Mouse (Mus musculus) gastrocnemius, postnatal 14 days (tissue): ENCODE measurements around the gene Map4k4. TPM values are rescaled to one million over a fixed set of nuclear protein-coding genes. Genes with fewer than 3 reads are reported as not detected.

Source experiments
- DNase-seq: peaks from one replicate; pipeline ENCODE4 v3.0.0; 2021; ENCODE audit warnings: mixed read lengths
- intact Hi-C: fragments of 180-260 bp; cut with DNase I; formaldehyde crosslinking; loops from one replicate; pipeline ENCODE4 v1.15.1; 2025; ENCODE audit warnings: low total_unique reads
- total RNA-seq, 2 experiments: library from RNA; stranded (reverse); gene quantifications; 2 replicates each; pipeline ENCODE4 v1.2.3; 2021

Map4k4 gene
- total RNA-seq, 2 experiments from 2014 or later = 53.2 to 53.6 TPM

DNA sequence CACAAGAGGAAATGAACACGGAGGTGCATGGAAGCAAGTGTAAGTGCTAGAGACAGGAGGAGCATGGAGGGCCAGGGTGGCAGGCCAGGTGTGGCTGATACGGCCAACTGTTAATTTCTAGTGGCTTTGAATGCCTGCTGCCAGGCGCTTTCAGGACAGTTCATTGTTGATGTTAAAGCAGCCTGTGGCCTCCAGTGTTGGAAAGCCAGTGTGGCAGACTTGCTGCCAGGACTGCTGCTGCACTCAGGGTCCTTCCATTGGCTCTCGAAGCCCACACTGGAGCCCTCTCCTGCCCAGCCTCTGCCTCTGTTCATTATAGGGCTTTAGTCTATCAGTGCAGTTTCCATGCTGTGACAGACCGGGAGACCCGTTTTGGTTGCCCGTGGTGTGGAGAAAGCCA is 30.3 kb downstream of the Map4k4 start:
- intact Hi-C loops = loop anchor here (10.0 kb wide), 1 partner anchor 246 kb away; no protein-coding TSS in a partner anchor
- no peak for DNase-seq

DNA sequence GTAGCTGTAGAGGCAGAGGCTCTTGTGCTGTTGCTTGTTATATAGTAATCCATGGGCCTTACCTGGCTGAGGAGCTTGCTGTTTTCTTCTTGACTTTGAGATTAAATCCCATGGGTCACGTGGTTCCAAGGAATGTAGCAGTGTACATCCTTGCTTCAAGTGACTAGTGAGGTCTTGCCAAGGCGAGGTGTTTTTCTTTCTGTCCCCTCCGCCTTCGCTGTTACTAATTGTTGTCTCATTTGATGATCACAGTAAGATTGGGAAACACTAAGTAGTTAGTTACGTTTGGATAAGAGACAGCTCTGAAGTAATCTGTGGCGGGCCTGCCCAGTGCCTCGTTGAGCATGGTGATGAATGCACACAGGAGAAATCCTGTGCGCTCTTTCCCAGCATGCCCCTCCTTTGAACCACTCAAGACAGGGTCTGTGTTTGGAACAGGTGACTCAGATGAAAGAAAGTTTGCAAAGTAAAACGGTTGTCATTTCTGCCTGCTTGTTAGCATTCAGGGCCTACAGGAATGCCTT is 31.6 kb downstream of the Map4k4 start:
- intact Hi-C loops = loop anchor here (10.0 kb wide), 1 partner anchor 247 kb away; no protein-coding TSS in a partner anchor
- DNase-seq = no peak

DNA sequence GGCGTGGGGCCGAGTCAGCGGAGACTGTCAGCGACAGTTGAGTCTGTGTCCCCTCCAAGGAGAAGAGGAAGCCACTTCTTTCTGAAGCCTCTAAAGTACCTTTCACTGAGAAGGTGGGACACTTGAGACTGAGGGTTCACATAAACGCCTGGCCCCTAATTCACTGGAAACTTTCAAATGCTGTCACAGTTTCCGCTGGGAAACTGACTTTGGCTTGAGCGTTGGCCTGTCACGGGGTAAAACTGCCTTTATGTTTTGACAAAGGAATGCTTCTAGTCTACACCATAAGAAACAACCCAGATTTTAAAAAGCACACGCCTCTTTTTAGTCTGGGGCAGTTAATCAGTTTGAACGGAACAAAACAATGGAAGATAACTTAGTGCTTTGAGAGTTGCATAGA is 32.2 kb downstream of the Map4k4 start:
- no peak for DNase-seq
- intact Hi-C loops = loop anchor here (10.0 kb wide), 1 partner anchor 248 kb away; no protein-coding TSS in a partner anchor

DNA sequence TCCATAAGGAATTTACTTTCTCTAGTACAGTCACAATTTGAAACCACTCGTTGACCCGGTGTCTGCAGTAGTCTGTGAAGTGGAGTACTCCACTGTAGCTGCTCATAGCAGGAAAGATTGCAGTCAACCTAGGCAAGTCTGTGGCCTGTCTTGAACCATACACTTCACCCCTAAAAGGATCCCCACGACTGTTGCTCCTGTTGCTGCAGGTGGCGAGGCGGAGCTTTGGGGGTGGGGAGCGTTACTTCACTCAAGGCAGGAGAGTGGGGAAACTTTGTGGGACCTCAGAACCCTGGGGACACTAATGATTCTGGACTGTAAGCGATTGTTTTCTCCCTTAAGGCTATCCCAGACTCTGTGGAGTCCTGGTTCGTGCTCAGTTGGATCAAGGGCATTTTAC is 34.2 kb downstream of the Map4k4 start:
- DNase-seq = no peak
- intact Hi-C loops = loop anchor here (10.0 kb wide), 1 partner anchor 250 kb away; no protein-coding TSS in a partner anchor

DNA sequence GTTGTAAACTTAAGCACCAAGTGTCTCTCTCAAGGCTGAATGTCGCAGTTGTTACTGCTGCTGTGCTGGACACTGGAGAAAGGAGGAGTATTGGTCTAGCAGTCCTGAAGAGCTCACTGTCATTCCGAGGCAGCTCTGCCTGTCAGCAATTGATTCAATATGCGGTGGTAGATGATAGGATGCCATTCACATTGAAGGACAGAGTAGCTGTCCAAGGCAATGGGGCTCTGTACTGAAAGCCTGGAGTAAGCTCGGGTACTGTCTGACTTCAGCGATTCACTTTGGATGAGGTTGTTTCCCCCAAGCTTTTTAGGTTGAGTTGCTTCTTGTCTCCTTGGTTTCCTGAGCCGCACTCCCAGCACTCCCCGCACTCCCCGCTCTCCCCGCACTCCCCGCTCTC is 34.9 kb downstream of the Map4k4 start:
- no peak for DNase-seq
- intact Hi-C loops = loop anchor here (10.0 kb wide), 1 partner anchor 251 kb away; no protein-coding TSS in a partner anchor

DNA sequence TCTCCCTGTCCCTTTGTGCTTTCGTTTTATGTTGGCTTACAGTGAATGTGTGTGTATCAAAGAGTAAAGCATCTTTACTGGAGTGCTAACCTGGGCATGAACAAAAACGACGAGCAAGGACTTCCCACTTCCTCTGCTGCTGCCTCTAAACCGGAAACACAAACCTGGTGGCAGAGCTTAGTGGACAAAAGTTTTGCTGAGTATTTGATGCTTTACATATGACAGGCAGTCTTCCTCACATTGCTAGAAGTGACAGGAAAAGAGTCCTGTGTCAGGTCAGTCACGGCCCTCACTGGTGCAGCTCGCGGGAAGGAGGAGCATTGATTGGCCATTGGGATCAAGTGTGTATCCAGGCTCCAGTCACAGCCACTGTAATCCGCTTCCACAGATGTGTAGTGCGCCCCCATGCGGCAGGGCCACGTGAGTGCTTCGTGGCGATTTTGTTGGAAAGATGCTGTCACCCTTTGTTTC is 35.7 kb downstream of the Map4k4 start:
- intact Hi-C loops = loop anchor here (10.0 kb wide), 1 partner anchor 252 kb away; no protein-coding TSS in a partner anchor
- DNase-seq = peak; percentile 85

DNA sequence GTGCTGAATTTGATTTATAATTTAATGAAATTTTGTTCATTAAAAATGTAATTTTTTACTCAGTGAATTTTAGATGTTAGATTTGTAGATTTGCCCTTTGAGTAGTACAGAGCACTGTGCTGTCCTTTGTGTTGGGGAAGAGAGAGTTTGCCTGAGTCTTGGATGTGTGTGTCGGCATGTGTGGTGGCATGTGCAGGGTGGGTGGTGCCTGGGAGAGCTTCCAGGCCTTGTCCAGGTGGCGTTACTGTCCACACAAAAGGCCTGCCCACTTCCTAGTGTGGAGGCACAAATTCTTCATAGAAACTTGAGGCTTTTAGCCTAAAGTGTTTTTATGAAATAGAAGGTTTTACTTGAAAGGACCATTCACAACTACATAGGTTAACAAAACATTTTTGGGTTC is 36.2 kb downstream of the Map4k4 start:
- intact Hi-C loops = loop anchor here (10.0 kb wide), 1 partner anchor 252 kb away; no protein-coding TSS in a partner anchor
- DNase-seq = no peak

DNA sequence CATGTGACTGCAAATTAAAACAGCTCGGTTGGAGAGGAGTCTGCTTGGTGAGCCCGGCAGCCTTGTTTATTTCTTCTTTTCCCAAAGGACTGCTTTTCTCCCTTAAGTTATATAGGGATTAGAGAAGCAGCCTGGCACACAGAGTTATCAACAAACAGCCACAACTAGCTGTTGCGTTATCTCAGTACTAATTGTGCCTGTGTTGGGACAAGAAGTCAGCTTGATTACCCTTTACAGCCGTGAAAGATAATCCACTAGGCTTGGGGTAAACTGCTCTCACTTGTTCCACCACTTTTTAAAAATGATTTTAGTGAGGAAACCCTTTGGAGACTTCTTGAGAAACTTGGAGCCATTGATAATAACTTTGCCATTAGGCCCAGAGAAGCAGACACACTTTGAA is 36.9 kb downstream of the Map4k4 start:
- intact Hi-C loops = loop anchor here (10.0 kb wide), 1 partner anchor 253 kb away; no protein-coding TSS in a partner anchor
- DNase-seq = no peak

DNA sequence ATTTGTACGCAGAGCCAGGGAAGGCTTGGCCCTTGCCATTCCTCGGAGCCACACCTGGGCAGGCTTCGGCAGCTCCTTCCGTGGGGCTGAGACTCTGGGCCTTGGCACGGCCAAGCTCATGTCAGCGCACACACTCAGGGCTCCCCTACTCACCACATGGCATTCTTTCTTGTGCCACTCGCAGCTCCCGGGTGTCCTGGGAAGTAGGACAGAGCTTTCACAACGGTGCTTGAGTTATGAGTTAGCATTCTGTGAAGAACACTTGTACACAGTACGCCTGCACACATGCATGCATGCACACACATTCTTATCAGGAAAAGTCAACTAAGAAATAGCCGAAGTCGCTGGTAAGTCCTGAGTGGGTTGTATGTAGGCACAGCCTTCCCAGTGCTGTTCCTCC is 38.7 kb downstream of the Map4k4 start:
- intact Hi-C loops = loop anchor here (10.0 kb wide), 1 partner anchor 255 kb away; no protein-coding TSS in a partner anchor
- DNase-seq = no peak

DNA sequence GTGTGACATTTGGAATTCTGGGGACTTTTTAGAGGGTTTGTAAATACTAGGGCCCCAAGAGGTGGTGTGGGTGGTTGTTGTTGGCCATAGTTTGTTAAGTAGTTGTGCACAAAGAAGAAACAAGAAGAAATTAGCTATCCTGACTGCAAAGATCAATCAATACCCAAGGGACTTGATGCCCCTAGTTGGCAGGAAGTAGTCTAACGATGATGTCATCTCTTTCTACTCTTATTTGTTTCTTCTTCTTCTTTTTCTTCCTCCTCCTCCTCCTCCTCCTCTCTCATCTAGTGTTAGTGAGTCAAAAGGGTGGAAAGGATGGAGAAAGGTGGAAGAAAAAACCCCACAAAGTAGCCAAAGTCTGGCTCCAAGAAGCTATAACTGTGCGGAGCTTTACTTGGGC is 39.6 kb downstream of the Map4k4 start:
- intact Hi-C loops = no loop called here
- no peak for DNase-seq

DNA sequence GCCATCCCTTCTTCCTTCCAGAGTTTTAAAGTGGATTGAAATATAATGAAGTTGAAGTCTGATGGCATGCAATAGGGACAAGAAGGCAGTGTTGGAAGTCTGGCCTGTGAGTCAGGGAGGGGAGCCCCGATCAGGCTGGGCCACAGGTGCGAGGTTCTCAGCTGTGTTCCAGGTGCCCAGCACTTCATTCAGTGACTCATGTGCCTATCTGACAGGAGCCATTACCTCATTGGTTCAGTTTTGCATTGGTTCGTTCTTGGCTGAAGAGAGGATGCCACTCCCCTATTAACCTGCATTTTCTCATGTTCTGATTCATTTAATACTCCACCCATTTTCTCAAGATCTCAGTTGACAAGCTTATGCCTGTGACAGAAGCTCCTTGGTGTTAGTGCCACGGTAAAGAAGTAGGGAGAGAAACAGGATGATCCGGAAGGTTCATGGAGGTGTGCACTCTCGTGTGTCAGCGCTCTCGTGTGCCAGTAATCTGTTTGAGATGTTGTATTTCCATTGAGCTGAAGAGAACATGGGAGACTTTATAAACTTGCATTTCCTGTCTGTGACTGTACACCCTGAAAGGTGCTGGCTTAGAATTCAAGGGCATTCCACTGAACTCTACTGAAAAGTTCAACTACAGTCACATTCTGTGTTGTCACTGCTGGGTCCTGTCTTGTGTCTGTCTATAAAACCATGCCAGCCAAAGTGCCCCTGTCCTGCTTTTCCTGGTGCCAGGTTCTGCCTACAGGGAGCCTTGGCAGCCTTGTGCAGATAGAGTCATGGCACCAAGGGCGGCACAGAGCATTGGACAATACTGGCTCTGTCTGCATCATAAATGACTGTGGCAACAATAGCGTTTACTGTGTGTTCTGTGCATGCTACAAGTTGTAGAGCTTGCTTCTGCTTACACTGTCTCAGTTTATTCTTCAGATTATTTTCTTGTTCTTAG is 40.8 kb downstream of the Map4k4 start:
- no peak for DNase-seq
- intact Hi-C loops = no loop called here

DNA sequence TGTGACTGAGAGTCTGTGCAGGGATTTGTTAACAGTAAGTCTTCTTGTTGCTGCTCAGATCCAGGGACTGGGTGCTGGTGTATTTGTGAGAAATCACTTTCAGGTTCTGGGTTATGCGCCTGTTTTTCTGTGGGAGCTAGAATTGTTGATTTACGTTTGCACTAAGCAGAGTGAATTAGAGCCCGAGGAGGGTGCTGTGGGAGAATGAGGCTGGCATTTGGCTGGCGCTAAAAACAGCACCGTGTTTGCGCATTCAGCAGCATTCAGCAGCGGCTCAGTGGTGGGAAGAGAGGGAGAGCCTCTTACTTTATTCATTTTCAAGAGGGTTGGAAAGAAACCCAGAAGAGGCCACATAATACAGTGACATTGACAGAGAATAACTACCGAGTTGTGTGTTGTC is 42.2 kb downstream of the Map4k4 start:
- intact Hi-C loops = no loop called here

DNA sequence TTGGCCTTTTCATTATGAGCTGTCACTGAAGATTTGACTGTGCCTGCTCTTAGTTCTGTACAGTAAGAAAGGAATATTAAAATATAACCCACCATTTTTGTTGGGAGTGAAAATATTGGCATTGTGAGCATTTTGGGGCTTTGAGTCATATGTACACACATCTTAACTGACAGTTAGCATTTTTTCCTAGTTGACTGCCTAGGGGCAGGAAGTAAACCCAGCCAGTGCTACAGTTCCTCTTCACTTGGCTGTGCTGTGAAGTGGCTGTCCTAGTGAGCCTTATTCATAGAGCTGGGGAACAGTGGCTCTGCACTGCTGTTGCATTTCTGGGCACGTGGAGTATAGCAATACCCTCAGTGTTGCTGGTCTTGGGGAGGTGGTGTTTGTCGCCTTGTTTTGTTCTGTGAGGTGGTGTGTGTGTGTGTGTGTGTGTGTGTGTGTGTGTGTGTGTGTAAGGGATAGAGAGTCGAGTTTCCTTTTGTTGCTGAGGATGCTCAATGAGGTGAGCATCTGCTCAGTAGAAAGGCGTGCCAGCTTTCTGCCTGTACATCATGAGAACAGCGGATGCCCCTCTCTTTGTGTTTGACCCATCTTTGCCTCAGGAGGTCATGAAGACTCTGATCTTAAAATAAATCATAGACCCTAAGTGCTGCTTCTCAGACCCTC is 43.7 kb downstream of the Map4k4 start:
- no peak for DNase-seq
- intact Hi-C loops = no loop called here

More for the DNA sequence above, 42.2 kb downstream of the Map4k4 start:
- DNase-seq = no peak

DNA sequence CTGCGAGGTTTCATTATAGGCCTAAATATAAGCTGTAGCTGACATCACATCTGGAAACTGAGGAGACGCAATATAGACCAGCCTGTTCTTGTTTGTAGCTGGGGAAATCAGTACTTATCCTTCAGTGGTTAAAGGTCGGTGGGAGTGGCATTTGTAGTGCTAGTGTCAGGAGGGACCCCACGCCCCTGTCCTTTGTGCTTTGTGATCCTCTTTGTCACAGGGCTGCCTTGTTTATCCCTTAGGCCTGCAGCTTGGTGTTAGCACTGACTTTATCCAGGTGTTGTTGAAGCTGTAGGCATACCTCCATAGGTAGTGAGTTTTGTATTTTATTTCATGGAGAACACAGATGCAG is 44.2 kb downstream of the Map4k4 start:
- no peak for DNase-seq
- intact Hi-C loops = no loop called here

DNA sequence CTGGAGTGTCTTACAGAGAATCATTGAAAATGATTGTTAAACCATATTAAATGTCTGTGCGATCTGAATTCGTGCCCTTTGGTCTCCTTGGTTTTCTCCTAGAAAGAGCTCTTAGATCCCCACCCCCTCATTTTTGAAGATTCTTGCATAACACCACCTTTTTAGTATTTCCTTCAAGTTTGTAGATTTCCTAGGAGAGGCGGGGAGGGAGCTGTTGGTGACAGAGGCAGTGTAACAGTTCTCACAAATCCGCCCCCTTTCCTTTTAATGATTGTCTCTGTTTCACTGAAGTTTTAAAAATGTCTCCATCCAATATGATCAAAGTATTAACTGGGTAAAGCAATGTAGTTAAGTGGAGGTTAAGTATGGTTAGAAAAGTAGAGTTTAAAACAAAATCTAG is 45.7 kb downstream of the Map4k4 start:
- intact Hi-C loops = no loop called here
- DNase-seq = no peak

DNA sequence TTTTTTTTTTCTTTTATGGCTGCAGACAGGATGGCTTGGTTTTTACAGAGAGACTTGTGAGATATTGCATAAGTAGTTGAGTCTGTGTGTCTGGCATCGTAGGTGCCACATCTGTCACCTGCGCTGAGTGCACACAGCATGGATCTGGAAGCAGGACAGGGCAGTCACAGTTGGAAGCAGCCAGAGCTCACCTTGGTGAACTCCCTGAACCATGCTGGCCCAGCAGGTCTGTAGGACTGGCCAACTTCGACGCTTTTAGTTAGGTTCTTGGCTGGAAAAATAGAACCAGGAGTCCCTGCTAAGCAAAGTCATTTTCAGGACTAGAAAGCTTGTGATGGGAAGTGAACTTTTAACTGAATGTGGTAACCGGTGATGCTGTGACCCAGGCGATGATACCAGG is 46.5 kb downstream of the Map4k4 start:
- DNase-seq = no peak
- intact Hi-C loops = no loop called here

DNA sequence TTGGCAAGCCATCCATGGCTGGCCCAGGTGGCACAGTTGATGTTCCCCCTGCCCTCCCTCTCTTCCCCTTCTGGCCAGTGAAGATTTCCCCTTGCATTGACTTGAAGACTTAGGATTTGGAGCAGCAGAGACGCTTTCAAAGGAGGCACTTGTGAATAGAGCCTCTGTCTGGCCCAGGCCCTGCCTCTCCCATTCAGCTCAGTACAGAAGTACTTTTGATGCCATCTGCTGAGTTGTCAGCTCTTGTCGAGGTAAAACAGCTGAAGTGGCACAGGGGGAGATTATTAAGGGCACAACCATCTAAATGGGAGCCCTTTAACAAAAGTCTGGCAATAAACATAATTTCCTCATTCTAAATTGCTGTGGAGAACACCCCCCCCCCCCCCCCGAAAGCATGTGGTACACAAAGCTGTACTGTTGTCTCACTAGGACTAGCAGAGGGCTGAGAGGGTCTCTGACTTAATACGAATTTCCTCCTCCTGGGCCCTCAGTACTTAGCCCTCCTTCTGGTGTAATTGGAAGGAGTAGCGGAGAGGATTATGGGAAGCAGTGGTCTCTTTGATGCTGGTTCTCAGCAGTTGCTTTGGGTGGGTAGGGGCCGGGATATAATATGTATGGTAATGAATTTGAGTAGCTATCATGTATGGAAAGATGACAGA is 47.1 kb downstream of the Map4k4 start:
- intact Hi-C loops = no loop called here
- DNase-seq = no peak

DNA sequence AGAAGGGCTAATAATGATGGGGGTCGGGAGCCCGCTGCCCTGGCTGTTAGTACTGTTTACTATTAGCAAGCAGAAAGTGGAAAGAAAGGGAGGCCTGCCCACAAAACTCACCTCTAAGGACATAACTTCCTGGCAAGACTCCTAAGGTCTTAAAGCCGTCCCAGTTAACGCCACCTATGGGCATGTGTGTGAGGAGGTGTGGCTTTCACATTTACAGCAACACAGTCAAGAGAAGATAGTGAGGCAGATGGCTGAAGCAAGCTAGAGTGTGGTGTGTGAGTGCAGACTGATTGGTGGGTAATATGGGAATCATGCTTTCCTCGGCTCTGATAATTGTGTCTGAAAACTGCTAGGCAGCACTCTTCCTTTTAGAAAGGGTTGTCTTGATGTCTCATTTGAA is 48.5 kb downstream of the Map4k4 start:
- intact Hi-C loops = no loop called here

DNA sequence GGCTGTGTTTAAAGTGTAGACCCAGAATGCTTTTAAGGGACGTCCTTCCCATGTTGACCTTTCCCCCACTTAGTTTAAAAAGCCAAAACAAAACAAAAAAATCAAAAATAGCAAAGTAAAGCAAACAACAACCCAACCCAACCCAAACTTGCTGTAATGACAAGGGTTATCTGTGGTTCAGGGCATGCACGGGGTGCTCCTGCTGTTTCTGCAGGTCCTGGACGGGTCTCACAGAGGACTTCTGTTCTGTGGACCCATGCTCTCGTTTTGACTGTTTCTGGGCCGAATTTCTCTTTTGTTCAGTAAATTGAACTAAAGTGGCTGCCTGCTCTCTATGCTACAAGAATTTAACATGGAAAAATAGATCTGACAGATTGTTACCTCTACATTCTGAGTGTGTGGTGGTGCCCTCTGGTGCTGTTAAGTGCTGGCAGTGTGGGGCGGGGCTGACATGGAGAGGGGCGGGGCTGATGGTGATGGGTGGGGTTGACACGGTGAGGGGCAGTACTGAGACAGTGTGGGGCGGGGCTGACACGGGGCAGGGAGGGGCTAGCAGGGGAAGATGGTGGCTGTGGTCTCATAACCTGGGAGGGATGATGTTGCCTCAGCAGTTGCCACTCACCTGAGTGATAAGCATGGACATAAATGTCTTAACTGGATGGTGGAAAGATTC is 49.2 kb downstream of the Map4k4 start:
- no peak for DNase-seq
- intact Hi-C loops = no loop called here

More for the DNA sequence above, 48.5 kb downstream of the Map4k4 start:
- no peak for DNase-seq
